Comparison of ENCODE assay signal across 8 mouse cellular contexts in the genomic region with DNA sequence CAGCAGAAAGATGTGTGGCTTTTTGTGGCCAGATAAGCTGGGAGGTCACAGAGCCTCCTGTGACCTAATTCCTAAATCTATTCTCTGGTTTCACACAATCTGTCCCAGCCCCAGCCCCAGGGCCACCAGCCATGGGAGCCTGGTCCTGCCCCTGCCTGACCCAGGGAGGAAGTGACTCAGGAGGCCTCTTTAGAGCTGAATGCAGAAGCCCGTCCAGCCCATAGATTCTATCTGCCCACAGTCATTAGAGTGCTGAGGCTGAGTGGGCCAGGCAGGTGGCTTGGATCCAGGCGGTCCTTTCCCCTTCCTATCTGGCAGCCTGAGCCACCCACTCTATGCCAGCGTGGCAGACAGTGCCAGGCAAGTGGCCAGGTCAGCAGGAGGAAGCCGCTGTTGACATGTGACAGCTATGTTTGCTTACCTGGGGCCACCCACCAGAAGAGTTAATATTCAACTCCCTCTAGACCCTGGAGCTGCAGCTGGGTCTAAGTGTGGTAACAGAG. TPM values are rescaled to one million over a fixed set of nuclear protein-coding genes. Genes with fewer than 3 reads are reported as not detected.
DNase-seq lines count a peak whose midpoint lies in the region; ATAC-seq and TF ChIP-seq lines count a peak whose summit lies in the region.
"Had no signal": no experiment of that assay in that cellular context is flagged by ENCODE, and none has a peak within 500 bp of the region (broad histone marks: within the 10 kb centered on the region; RNA-seq: fewer than 3 reads in every experiment).

No protein-coding gene starts in this region.

- H3K36me3 ChIP-seq in stomach, embryonic 16.5 days (ENCODE audit: control insufficient read depth, insufficient read depth, low read length) = no peaks in the 10 kb centered on the region
- H3K36me3 ChIP-seq: embryonic facial prominence, embryonic 15.5 days had no signal

- no peak for DNase-seq in Patski (ENCODE audit: low read depth, low spot score)
- peak; percentile 94 for DNase-seq in cerebellum, adult 11-12 months
- DNase-seq in lung, adult 18-20 months = peak; percentile 91 to 94
- DNase-seq in layer of hippocampus, adult 18-20 months (ENCODE audit: low spot score in 2 of 2) = no peak
- DNase-seq in left cerebral cortex, adult 9 months (ENCODE audit: low spot score in 2 of 2) = no peak

- peak overlapping the region; percentile 12; the same call in 1 of the 2 replicates for H3K4me2 ChIP-seq in stomach, embryonic 16.5 days (ENCODE audit: low read depth, low read length)
- H3K4me2 ChIP-seq: embryonic facial prominence, embryonic 15.5 days had no signal

- no peak overlapping the region for H3K4me3 ChIP-seq in stomach, embryonic 16.5 days (replicated peaks; ENCODE audit: low read length)
- H3K4me3 ChIP-seq: embryonic facial prominence, embryonic 15.5 days had no signal

- in situ Hi-C loops in Patski (cut with MboI; ENCODE audit: low pct_unique_long_range_greater_than_20kb) = no loop called here

- CTCF ChIA-PET in Patski (lab: Charles Lee) = interaction anchor here (0.7 to 0.9 kb wide), 2 partner anchors 16 to 18 kb away, joined by 3 to 5 read pairs; no protein-coding TSS in a partner anchor

- 44% methylated on average over 4 of the region's 4 CpGs for WGBS in stomach, embryonic 16.5 days

- H3K9me3 ChIP-seq in stomach, embryonic 16.5 days (replicated peaks; ENCODE audit: control insufficient read depth, low read length) = no peaks in the 10 kb centered on the region
- H3K9me3 ChIP-seq: embryonic facial prominence, embryonic 15.5 days had no signal

- no peak for TF ChIP-seq CTCF in Patski (IDR thresholded peaks at IDR 0.05)

- peak overlapping the region; percentile 83 for H3K27ac ChIP-seq in stomach, embryonic 16.5 days (ENCODE audit: low read length)
- H3K27ac ChIP-seq: embryonic facial prominence, embryonic 15.5 days had no signal

- 0 out of 2 replicates have a peak, but pooled peaks cover 8% of the 10 kb centered on the region for H3K4me1 ChIP-seq in stomach, embryonic 16.5 days (ENCODE audit: control insufficient read depth, insufficient read depth, low read length)
- H3K4me1 ChIP-seq: embryonic facial prominence, embryonic 15.5 days had no signal

- peak overlapping the region; percentile 56; the same call in 1 of the 2 replicates for H3K9ac ChIP-seq in stomach, embryonic 16.5 days (ENCODE audit: low read length)
- H3K9ac ChIP-seq: embryonic facial prominence, embryonic 15.5 days had no signal

- no peaks in the 10 kb centered on the region for H3K27me3 ChIP-seq in Patski
- H3K27me3 ChIP-seq in stomach, embryonic 16.5 days (ENCODE audit: control insufficient read depth, insufficient read depth, low read length) = no peaks in the 10 kb centered on the region
- H3K27me3 ChIP-seq: embryonic facial prominence, embryonic 15.5 days had no signal

- POLR2A ChIA-PET in Patski (lab: Charles Lee) = interaction anchor here (0.6 to 0.8 kb wide), 2 partner anchors 8 to 18 kb away, joined by 3 read pairs; no protein-coding TSS in a partner anchor

- ATAC-seq in Patski = peak; percentile 85
- peak; percentile 94 to 95 for ATAC-seq in hematopoietic stem cell, adult 5-6 weeks (replicated peaks in 1 of 2; ENCODE audit: insufficient read depth in 1 of 2, low FRiP score in 2 of 2, low TSS enrichment in 1 of 2, low read depth in 1 of 2, poor library complexity in 2 of 2, severe bottlenecking in 2 of 2)
- ATAC-seq in stomach, embryonic 16.5 days (ENCODE audit: insufficient read depth, low FRiP score) = peak; percentile 91

RNA-seq across cellular contexts. Expression of a gene that starts 18.7 kb away (rescaled TPM):
- 169 TPM for polyA plus RNA-seq in Patski (2021)
- 54.7 and 61.2 TPM in 2 replicates for total RNA-seq in hematopoietic stem cell, adult 5-6 weeks (2017)
- polyA plus RNA-seq in stomach, embryonic 16.5 days (2015; fragmentation: Nextera tagmentation; extraction: Ambion mirVana) = 42.2 and 44.4 TPM in 2 replicates
- total RNA-seq in layer of hippocampus, adult 18-20 months (2021) = 100 to 1,000 TPM in 1 of 2 experiments, 10 to 100 TPM in 1; 85.8 to 106 TPM

Comparison
In these comparisons a context has a peak if more than half of its experiments do, and no peak if none do; other contexts are left out.
1. DNase-seq: peak in cerebellum, adult 11-12 months (single experiment) and lung, adult 18-20 months (2 of 2); none in Patski (single experiment), layer of hippocampus, adult 18-20 months (0 of 2) and left cerebral cortex, adult 9 months (0 of 2).
2. Peak in every context shown above with its lines, with median percentiles within 50 percentile points of each other: ATAC-seq.